Mouse (Mus musculus) gonadal fat pad, adult 2 months (tissue): ENCODE measurements around the gene Ankrd34a. TPM values are rescaled to one million over a fixed set of nuclear protein-coding genes. Genes with fewer than 3 reads are reported as not detected.

Experiments used
- DNase-seq: peaks from one replicate; pipeline ENCODE4 v3.0.0-alpha.2; 2012; ENCODE audit warnings: low read depth
- polyA plus RNA-seq: library from polyadenylated mRNA; depleted of rRNA; stranded (reverse); fragments of >200 nt; gene quantifications from 2 replicates; pipeline ENCODE4 v1.2.3, GENCODE M21; 2012

The Ankrd34a gene
- polyA plus RNA-seq, 1 experiment = 0.34 TPM

- no peak for DNase-seq
Observed at GRCm38 (mm10) chr3:96563267-96563666, 33.2 kb upstream of the Ankrd34a start.

- DNase-seq = no peak
Observed at GRCm38 (mm10) chr3:96563911-96564632, 32.4 kb upstream of the Ankrd34a start.

- DNase-seq = no peak
Observed at GRCm38 (mm10) chr3:96564633-96565032, 31.8 kb upstream of the Ankrd34a start.

GRCm38 (mm10) chr3:96565105-96565504 lies 31.3 kb upstream of the Ankrd34a start:
- DNase-seq = no peak

- no peak for DNase-seq
Observed at GRCm38 (mm10) chr3:96566661-96567450, 29.6 kb upstream of the Ankrd34a start.

GRCm38 (mm10) chr3:96568605-96569004 lies 27.8 kb upstream of the Ankrd34a start:
- DNase-seq = no peak

- DNase-seq = no peak
Observed at GRCm38 (mm10) chr3:96569506-96569905, 26.9 kb upstream of the Ankrd34a start.

GRCm38 (mm10) chr3:96569966-96570605 lies 26.4 kb upstream of the Ankrd34a start:
- no peak for DNase-seq

- no peak for DNase-seq
Observed at GRCm38 (mm10) chr3:96570643-96571042, 25.8 kb upstream of the Ankrd34a start.

- no peak for DNase-seq
Observed at GRCm38 (mm10) chr3:96571336-96571735, 25.1 kb upstream of the Ankrd34a start.

GRCm38 (mm10) chr3:96571896-96572698 lies 24.3 kb upstream of the Ankrd34a start:
- DNase-seq = no peak

GRCm38 (mm10) chr3:96573611-96574511 lies 22.6 kb upstream of the Ankrd34a start:
- DNase-seq = no peak

- DNase-seq = no peak
Observed at GRCm38 (mm10) chr3:96575272-96575984, 21.0 kb upstream of the Ankrd34a start.

GRCm38 (mm10) chr3:96576005-96576658 lies 20.3 kb upstream of the Ankrd34a start:
- DNase-seq = no peak

GRCm38 (mm10) chr3:96576690-96577541 lies 19.5 kb upstream of the Ankrd34a start, which contains the start of gene Gm16253:
TSS of gene Gm16253 (plus strand) at chr3:96576984.
- DNase-seq = no peak

GRCm38 (mm10) chr3:96577566-96577965 lies 18.9 kb upstream of the Ankrd34a start:
- no peak for DNase-seq

GRCm38 (mm10) chr3:96578561-96579238 lies 17.7 kb upstream of the Ankrd34a start:
- no peak for DNase-seq

- no peak for DNase-seq
Observed at GRCm38 (mm10) chr3:96579239-96579750, 17.1 kb upstream of the Ankrd34a start.
